Mouse (Mus musculus) retina, embryonic 14.5 days (tissue): ENCODE data around the gene Ercc8.

Experiments used
- DNase-seq: peaks from one replicate; pipeline ENCODE4 v3.0.0-alpha.2; 2015; ENCODE audit warnings: low spot score

The Ercc8 gene

GRCm38 (mm10) chr13:108157732-108158464, 633 bp upstream of the Ercc8 start:
- DNase-seq, result no peak

GRCm38 (mm10) chr13:108159241-108159575, 677 bp downstream of the Ercc8 start:
- no peak for DNase-seq

- DNase-seq, result peak; percentile 76
Measured at GRCm38 (mm10) chr13:108159963-108160362, 1.4 kb downstream of the Ercc8 start.

GRCm38 (mm10) chr13:108163912-108164311, 5.4 kb downstream of the Ercc8 start:
- DNase-seq, result no peak

GRCm38 (mm10) chr13:108164621-108165020, 6.1 kb downstream of the Ercc8 start:
- no peak for DNase-seq

- no peak for DNase-seq
Measured at GRCm38 (mm10) chr13:108170002-108170401, 11.5 kb downstream of the Ercc8 start.

GRCm38 (mm10) chr13:108170511-108170910, 12.0 kb downstream of the Ercc8 start:
- DNase-seq, result no peak

GRCm38 (mm10) chr13:108179618-108180017, 21.1 kb downstream of the Ercc8 start:
- no peak for DNase-seq

GRCm38 (mm10) chr13:108180821-108181220, 22.3 kb downstream of the Ercc8 start:
- no peak for DNase-seq

GRCm38 (mm10) chr13:108184743-108185255, 26.3 kb downstream of the Ercc8 start:
- DNase-seq, result no peak

- DNase-seq, result no peak
Measured at GRCm38 (mm10) chr13:108185530-108185929, 27.0 kb downstream of the Ercc8 start.

- DNase-seq, result no peak
Measured at GRCm38 (mm10) chr13:108187994-108188393, 29.5 kb downstream of the Ercc8 start.

GRCm38 (mm10) chr13:108191074-108191720, 32.7 kb downstream of the Ercc8 start:
- peak; percentile 72 for DNase-seq

- DNase-seq, result no peak
Measured at GRCm38 (mm10) chr13:108195474-108195873, 36.9 kb downstream of the Ercc8 start.

GRCm38 (mm10) chr13:108204857-108205256, 46.3 kb downstream of the Ercc8 start:
- no peak for DNase-seq

GRCm38 (mm10) chr13:108207447-108207846, 48.9 kb downstream of the Ercc8 start:
- DNase-seq, result no peak

- no peak for DNase-seq
Measured at GRCm38 (mm10) chr13:108208090-108208489, 49.6 kb downstream of the Ercc8 start.

GRCm38 (mm10) chr13:108210960-108211359, 52.4 kb downstream of the Ercc8 start:
- no peak for DNase-seq

- no peak for DNase-seq
Measured at GRCm38 (mm10) chr13:108212397-108213018, 54.0 kb downstream of the Ercc8 start.

- DNase-seq, result peak; percentile 75
Measured at GRCm38 (mm10) chr13:108214081-108214484, 55.6 kb downstream of the Ercc8 start, which contains the start of gene Elovl7. TSS of gene Elovl7 (plus strand) at chr13:108214404.

GRCm38 (mm10) chr13:108214485-108215107, 56.1 kb downstream of the Ercc8 start:
- peak; percentile 43 for DNase-seq

- DNase-seq, result peak; percentile 13
Measured at GRCm38 (mm10) chr13:108215231-108215780, 56.8 kb downstream of the Ercc8 start.
